Mouse (Mus musculus): Measurements from ENCODE around the gene Tmem237. TPM values are rescaled to one million over a fixed set of nuclear protein-coding genes. Genes with fewer than 3 reads are reported as not detected.

Tmem237 gene
- total RNA-seq (2014; rRNA removed; ENCODE audit: low replicate concordance) (7.6 and 15.9 TPM in 2 replicates), polyA plus RNA-seq (2015; fragmentation: Nextera tagmentation; extraction: Ambion mirVana) (6.6 and 9.2 TPM in 2 replicates)

DNA sequence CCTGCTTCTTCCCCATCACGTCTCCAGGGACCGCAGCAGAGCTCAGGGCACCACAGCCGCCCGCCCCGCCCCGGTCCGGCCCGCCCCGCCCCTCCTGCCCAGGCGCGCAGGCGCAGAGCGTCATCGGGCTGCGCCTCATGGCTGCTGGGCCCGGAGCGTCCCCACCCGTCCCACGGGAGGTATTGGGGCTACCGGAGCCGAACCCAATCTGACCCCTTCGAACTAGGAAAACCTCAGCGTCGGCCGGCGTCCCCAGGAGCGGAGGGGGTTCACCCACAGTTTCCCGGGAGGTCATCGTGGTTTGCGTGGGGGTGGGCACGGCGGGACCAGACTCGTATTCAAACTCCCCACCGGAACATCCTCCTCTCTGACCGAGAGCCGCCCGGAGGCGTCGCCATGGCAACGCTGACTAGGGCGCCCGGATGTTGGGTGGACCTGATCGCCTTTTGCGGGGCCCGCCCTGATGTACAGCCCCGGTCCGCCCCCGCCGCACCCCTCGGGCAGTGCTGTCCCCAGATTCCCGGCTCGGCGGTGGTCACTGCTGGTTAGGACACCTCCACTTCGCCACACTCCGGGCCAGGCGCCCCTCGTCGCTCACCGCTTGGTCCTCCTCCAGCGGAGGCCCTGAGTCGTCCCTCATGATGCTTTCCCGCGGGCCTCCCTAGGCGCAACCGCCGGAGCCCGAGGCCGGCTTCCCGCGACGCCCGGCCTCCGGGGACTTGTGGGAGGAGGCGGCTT is at the start of gene Tmem237:
Tmem237 (minus strand) TSS at position 689 of the 738 bp plus-strand sequence.
- H3K36me3 ChIP-seq (replicated peaks; ENCODE audit: control insufficient read depth, insufficient read depth, low read length): no peaks in the 10 kb centered on the region
- WGBS: under 1% methylated on average over 70 of the region's 74 CpGs
- H3K4me3 ChIP-seq (ENCODE audit: low read depth, low read length): peak within 1 kb of the TSS; percentile 81
- no peaks in the 10 kb centered on the region for H3K9me3 ChIP-seq (replicated peaks; ENCODE audit: control insufficient read depth, low read length)
- TF ChIP-seq EP300 (IDR thresholded peaks at IDR 0.05; ENCODE audit: low read depth) (no peak), CTCF (IDR thresholded peaks at IDR 0.05; ENCODE audit: low read depth) (no peak)
- peak within 1 kb of the TSS; percentile 65 for H3K9ac ChIP-seq (replicated peaks; ENCODE audit: low read depth, low read length)
- ATAC-seq (ENCODE audit: insufficient read depth, low read depth): peak; percentile 97
- peak within 1 kb of the TSS; percentile 59 for H3K27ac ChIP-seq (ENCODE audit: low read depth)
- H3K27me3 ChIP-seq (ENCODE audit: control insufficient read depth, insufficient read depth, low read length): 0 out of 2 replicates have a peak, but pooled peaks cover 2% of the 10 kb centered on the region
- DNase-seq (ENCODE audit: low spot score): peak; percentile 82
- H3K4me2 ChIP-seq (ENCODE audit: low read depth, low read length): peak within 1 kb of the TSS; percentile 73
- H3K4me1 ChIP-seq (ENCODE audit: control insufficient read depth, insufficient read depth): peaks cover 6% of the 10 kb centered on the region; the same call in 1 of the 2 replicates

DNA sequence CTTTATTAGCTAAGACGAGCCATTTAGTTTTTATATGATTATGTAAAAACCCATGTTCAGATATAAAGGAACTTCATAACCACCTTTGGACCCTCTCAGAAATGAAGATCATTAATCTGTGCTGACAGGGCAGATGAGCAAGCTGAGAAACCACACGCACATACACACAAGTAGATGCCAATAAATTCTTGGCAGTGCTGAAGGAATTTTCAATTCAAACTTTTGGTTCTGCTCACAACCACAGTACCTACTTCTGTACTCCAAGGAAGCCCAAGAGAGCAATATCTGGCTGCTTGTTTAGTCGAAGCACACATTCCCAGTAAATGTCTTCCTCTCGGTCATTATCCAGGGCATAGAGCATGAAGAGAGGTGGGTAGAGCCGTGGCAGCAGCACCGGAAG is 49.4 kb upstream of the Tmem237 start:
- no peaks in the 10 kb centered on the region for H3K27me3 ChIP-seq (ENCODE audit: control insufficient read depth, insufficient read depth, low read length)
- DNase-seq (ENCODE audit: low spot score): no peak
- WGBS: 77% methylated on average over 6 of the region's 6 CpGs

DNA sequence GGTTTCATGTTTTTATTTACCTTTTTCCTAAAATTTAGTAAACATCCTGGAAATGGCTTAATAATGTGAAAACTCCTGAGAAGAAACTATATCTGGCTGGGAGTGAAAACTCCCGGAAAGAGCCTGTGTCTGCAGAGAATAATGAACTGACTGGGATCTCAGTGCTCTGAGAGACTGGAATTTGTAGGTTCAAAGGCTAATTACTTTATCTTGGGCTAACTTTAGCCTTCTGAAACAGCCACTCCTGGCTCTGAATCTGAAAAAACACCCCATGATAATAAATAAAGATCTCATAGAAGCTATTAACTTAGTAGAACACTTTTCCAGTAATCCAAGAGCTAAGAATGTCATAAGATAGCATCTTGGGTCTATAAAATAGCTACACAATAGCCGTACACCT is 48.3 kb upstream of the Tmem237 start:
- no peak overlapping the region for H3K4me2 ChIP-seq (ENCODE audit: low read depth, low read length)
- 37% methylated on average over 2 of the region's 2 CpGs for WGBS
- no peak for TF ChIP-seq EP300 (IDR thresholded peaks at IDR 0.05; ENCODE audit: low read depth)
- TF ChIP-seq CTCF (IDR thresholded peaks at IDR 0.05; ENCODE audit: low read depth): no peak

More for the DNA sequence above, 49.4 kb upstream of the Tmem237 start:
- Histone ChIP-seq H3K4me2 (ENCODE audit: low read depth, low read length) (no peak overlapping the region), H3K4me3 (ENCODE audit: low read depth, low read length) (no peak overlapping the region), H3K27ac (ENCODE audit: low read depth) (no peak overlapping the region), H3K9ac (replicated peaks; ENCODE audit: low read depth, low read length) (no peak overlapping the region), H3K9me3 (replicated peaks; ENCODE audit: control insufficient read depth, low read length) (no peaks in the 10 kb centered on the region), H3K4me1 (ENCODE audit: control insufficient read depth, insufficient read depth) (no peaks in the 10 kb centered on the region), H3K36me3 (replicated peaks; ENCODE audit: control insufficient read depth, insufficient read depth, low read length) (peaks cover 40% of the 10 kb centered on the region)
- ATAC-seq (ENCODE audit: insufficient read depth, low read depth): no peak
- TF ChIP-seq CTCF (IDR thresholded peaks at IDR 0.05; ENCODE audit: low read depth): no peak
- no peak for TF ChIP-seq EP300 (IDR thresholded peaks at IDR 0.05; ENCODE audit: low read depth)

DNA sequence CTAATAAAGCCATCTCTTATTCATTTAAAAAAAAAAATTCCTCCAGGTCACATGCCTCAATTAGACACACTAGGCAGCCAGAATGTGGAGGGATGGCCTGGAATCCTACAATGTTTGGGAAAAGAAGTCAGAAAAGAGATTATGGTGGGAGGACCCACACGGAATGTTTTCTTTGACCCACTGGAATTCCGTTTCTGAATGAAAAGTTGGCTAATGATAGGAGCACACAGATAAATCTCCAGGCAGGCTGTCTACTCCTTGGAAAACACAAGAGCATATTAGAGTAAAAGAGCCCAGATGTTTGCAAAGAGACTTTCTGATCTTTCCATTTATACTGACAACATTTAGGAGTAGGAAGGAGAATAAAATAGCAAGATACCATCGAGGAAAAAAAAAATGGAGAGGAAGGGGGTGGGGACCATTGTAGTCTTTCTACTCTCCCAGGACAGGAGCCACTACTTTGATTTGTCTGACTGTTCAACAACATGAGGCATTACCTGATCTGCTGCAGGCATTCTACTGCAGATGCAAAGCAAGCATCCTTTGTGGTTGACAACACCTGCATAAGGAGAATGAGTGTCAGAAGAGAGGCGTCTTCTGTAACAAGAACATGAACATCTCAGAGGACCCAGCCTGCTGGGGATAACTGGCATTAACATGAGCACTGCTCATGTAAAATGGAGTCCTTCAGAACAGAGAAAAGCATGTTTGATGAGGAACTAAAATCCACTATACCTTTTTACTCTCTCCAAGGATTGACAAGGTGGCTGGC is 47.6 kb upstream of the Tmem237 start:
- Histone ChIP-seq H3K27ac (ENCODE audit: low read depth) (no peak overlapping the region), H3K4me1 (ENCODE audit: control insufficient read depth, insufficient read depth) (no peaks in the 10 kb centered on the region), H3K4me2 (ENCODE audit: low read depth, low read length) (no peak overlapping the region), H3K4me3 (ENCODE audit: low read depth, low read length) (no peak overlapping the region), H3K27me3 (ENCODE audit: control insufficient read depth, insufficient read depth, low read length) (no peaks in the 10 kb centered on the region), H3K36me3 (replicated peaks; ENCODE audit: control insufficient read depth, insufficient read depth, low read length) (peaks cover 51% of the 10 kb centered on the region), H3K9ac (replicated peaks; ENCODE audit: low read depth, low read length) (no peak overlapping the region), H3K9me3 (replicated peaks; ENCODE audit: control insufficient read depth, low read length) (no peaks in the 10 kb centered on the region)
- TF ChIP-seq CTCF (IDR thresholded peaks at IDR 0.05; ENCODE audit: low read depth): no peak
- DNase-seq (ENCODE audit: low spot score) (no peak), ATAC-seq (ENCODE audit: insufficient read depth, low read depth) (no peak)
- WGBS: 69% methylated on average over 4 of the region's 4 CpGs

More for the DNA sequence above, 48.3 kb upstream of the Tmem237 start:
- no peak for ATAC-seq (ENCODE audit: insufficient read depth, low read depth)
- Histone ChIP-seq H3K27me3 (ENCODE audit: control insufficient read depth, insufficient read depth, low read length) (no peaks in the 10 kb centered on the region), H3K9me3 (replicated peaks; ENCODE audit: control insufficient read depth, low read length) (no peaks in the 10 kb centered on the region), H3K4me1 (ENCODE audit: control insufficient read depth, insufficient read depth) (no peaks in the 10 kb centered on the region), H3K9ac (replicated peaks; ENCODE audit: low read depth, low read length) (no peak overlapping the region), H3K36me3 (replicated peaks; ENCODE audit: control insufficient read depth, insufficient read depth, low read length) (peaks cover 47% of the 10 kb centered on the region), H3K4me3 (ENCODE audit: low read depth, low read length) (no peak overlapping the region), H3K27ac (ENCODE audit: low read depth) (no peak overlapping the region)
- no peak for DNase-seq (ENCODE audit: low spot score)

DNA sequence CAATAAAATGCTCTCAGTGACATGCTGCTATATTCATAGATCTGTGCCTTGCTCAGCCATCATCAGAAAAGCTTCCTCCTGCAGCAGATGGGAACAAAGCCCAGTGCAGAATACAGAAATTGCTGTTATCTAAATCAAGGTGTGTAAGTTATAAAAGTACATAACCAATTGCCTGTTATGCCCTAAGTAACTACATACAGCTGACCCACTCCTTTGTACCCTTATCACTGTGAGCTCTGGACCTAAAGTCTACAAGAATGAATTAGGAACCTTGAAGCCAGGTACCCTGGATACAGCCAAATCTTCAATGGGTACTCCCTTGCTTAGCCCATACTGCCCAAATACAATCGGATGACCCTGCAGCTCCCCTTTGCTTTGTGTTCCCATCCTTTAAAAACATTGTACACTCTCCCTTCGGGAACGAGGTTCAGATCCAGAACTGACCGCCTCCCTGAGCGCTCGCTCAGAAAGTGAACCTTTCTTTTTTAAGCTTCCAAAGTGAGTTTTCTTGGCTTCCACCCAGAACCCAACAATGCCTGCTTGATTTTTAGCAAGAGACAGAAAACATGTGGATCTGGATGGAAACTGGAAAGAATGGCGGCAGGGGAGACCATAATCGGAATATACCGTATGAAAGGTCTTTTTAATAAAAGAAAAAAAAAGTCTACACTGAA is 46.2 kb upstream of the Tmem237 start:
- no peak for ATAC-seq (ENCODE audit: insufficient read depth, low read depth)
- TF ChIP-seq EP300 (IDR thresholded peaks at IDR 0.05; ENCODE audit: low read depth) (no peak), CTCF (IDR thresholded peaks at IDR 0.05; ENCODE audit: low read depth) (no peak)
- no peak for DNase-seq (ENCODE audit: low spot score)
- no peak overlapping the region for H3K4me3 ChIP-seq (ENCODE audit: low read depth, low read length)
- H3K27me3 ChIP-seq (ENCODE audit: control insufficient read depth, insufficient read depth, low read length): no peaks in the 10 kb centered on the region
- 81% methylated on average over 9 of the region's 9 CpGs for WGBS
- no peak overlapping the region for H3K9ac ChIP-seq (replicated peaks; ENCODE audit: low read depth, low read length)
- peaks cover 46% of the 10 kb centered on the region for H3K36me3 ChIP-seq (replicated peaks; ENCODE audit: control insufficient read depth, insufficient read depth, low read length)
- no peak overlapping the region for H3K4me2 ChIP-seq (ENCODE audit: low read depth, low read length)
- H3K27ac ChIP-seq (ENCODE audit: low read depth): no peak overlapping the region
- no peaks in the 10 kb centered on the region for H3K4me1 ChIP-seq (ENCODE audit: control insufficient read depth, insufficient read depth)
- no peaks in the 10 kb centered on the region for H3K9me3 ChIP-seq (replicated peaks; ENCODE audit: control insufficient read depth, low read length)

Data from heart, postnatal 0 days (tissue).